Mouse (Mus musculus): ENCODE data around the gene Mapkapk3. TPM values are rescaled to one million over a fixed set of nuclear protein-coding genes. Genes with fewer than 3 reads are reported as not detected.

Mapkapk3 gene
- polyA plus RNA-seq, 1 experiment from 2014 or later: 7.1 TPM

DNA sequence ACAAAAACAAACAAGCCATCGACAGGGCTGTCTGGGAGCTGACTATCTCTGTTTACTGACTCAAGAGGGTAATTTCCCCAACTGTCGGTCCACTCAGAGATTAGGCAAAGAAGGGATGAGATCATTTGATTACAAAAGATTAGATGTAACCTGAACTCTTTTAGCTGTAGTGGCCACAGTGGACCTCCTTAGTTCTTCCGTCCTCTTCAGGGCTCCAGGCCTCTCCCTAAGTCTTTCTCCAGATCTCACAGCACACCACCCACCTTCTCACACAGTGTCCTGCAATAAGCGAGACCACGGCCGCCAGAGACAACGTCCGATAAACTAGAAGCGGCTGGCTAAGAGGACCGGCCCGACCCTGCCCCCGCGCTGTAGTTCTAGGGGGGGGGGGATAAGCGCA, 6.4 kb upstream of the Mapkapk3 start:
- Histone ChIP-seq H3K4me1 (peaks cover 47% of the 10 kb centered on the region), H3K4me3 (peak overlapping the region; percentile 80), H3K9me3 (no peaks in the 10 kb centered on the region), H3K27me3 (ENCODE audit: insufficient read depth, poor library complexity, severe bottlenecking) (peaks cover 15% of the 10 kb centered on the region), H3K27ac (peak overlapping the region; percentile 90), H3K36me3 (peaks cover 8% of the 10 kb centered on the region)
- no peak for DNase-seq (ENCODE audit: low spot score)
- WGBS: 3% methylated on average over 14 of the region's 14 CpGs

DNA sequence AAGGTAGTCTGAATTCAATTTTAAA, 6.2 kb upstream of the Mapkapk3 start, which contains the start of gene Cish:
Cish (plus strand) TSS at position 11 of the 25 bp plus-strand sequence.
- Histone ChIP-seq H3K27me3 (ENCODE audit: insufficient read depth, poor library complexity, severe bottlenecking) (peaks cover 15% of the 10 kb centered on the region), H3K4me1 (peaks cover 45% of the 10 kb centered on the region), H3K9me3 (no peaks in the 10 kb centered on the region), H3K36me3 (peaks cover 6% of the 10 kb centered on the region), H3K4me3 (peak within 1 kb of the TSS; percentile 80), H3K27ac (peak within 1 kb of the TSS; percentile 90)
- DNase-seq (ENCODE audit: low spot score): no peak

DNA sequence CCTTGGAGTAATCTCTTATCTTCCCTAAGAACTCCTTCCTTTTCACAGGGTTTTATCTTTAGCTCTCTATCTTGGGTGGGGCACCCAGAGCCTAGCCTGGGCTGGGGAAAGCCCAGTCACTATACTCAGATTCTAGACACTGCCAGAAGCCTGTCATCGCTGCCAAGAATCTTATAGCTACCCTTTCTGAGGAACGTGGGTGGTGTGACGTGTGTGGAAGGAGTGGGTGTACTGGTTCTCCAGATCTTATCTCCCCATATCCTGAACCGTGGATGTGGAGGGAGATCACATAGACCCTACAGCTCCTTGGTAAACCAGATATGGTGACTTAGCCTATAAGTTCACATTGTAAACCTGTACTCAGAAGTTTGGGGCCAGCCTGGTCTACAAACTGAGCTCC, 5.9 kb upstream of the Mapkapk3 start:
- no peak for DNase-seq (ENCODE audit: low spot score)
- H3K36me3 ChIP-seq: peaks cover 4% of the 10 kb centered on the region
- peaks cover 15% of the 10 kb centered on the region for H3K27me3 ChIP-seq (ENCODE audit: insufficient read depth, poor library complexity, severe bottlenecking)
- H3K9me3 ChIP-seq: no peaks in the 10 kb centered on the region
- H3K4me3 ChIP-seq: peak overlapping the region; percentile 80
- H3K27ac ChIP-seq: peak overlapping the region; percentile 90; the same call in 1 of the 2 replicates
- WGBS: 35% methylated on average over 4 of the region's 4 CpGs
- H3K4me1 ChIP-seq: peaks cover 43% of the 10 kb centered on the region

DNA sequence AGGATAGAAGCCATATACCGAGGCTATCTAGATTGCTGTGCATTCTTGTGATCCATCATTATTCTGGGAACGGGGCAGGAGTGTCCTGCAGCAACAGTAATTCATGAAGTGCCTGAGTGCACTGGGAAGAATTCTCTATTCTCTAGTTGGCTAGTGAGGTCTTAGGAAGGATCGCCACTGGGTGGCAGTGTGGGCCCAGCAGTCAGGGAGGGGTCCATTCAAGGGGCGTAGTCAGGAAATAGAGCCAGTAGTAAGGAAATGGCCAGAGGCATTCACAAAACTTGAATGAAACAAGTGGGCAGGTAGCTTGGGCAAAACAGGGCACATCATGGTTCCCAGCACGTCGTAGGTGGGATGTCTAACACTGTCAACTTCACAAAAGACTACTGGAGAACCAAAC, 4.6 kb upstream of the Mapkapk3 start:
- no peaks in the 10 kb centered on the region for H3K36me3 ChIP-seq
- peaks cover 47% of the 10 kb centered on the region for H3K4me1 ChIP-seq
- H3K9me3 ChIP-seq: no peaks in the 10 kb centered on the region
- WGBS: 5% methylated on average over 6 of the region's 6 CpGs
- peak; percentile 89 for DNase-seq (ENCODE audit: low spot score)
- H3K27me3 ChIP-seq (ENCODE audit: insufficient read depth, poor library complexity, severe bottlenecking): peaks cover 15% of the 10 kb centered on the region
- H3K27ac ChIP-seq: no peak overlapping the region
- H3K4me3 ChIP-seq: no peak overlapping the region

DNA sequence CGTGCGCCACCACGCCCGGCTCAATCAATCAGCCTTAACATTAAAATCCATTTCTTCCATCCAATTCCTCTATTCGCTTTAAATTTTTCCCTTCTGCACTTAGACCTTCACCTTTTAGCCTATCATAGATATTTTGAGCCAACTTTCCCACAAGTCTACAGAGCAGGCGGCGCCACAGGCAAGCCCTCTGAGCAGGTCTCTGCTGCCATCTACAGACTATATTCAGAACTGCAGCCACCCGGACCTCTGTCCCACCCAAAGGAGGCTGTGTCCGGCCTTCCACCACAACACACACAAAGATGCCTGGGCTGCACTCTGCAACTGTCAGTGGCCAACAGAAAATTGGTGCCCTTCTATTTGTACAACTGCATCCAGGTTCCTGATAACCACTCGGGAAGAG, 1.2 kb upstream of the Mapkapk3 start:
- Histone ChIP-seq H3K36me3 (no peaks in the 10 kb centered on the region), H3K9me3 (no peaks in the 10 kb centered on the region), H3K4me3 (no peak overlapping the region), H3K27ac (no peak overlapping the region), H3K4me1 (peaks cover 36% of the 10 kb centered on the region), H3K27me3 (ENCODE audit: insufficient read depth, poor library complexity, severe bottlenecking) (peaks cover 28% of the 10 kb centered on the region)
- 24% methylated on average over 10 of the region's 10 CpGs for WGBS
- peak; percentile 89 for DNase-seq (ENCODE audit: low spot score)

DNA sequence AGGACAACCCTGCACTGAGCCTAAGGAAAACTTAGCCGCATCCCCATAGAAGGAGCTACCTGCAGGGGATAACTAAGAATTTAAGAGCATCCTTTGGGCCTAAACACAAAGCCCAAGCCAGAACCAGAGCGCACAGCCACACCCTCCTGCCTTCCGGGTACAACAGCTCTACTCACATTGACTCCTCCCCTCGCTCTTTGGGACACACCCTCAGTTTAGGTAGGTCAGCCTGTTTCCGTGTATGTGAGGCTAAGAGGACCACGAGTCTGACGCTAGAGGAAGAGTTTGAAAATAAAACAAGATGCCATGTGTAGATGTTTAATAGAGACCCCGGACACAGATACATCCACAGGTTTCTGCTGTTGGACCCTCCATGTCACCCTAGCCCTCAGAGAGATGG, 966 bp downstream of the Mapkapk3 start:
- Histone ChIP-seq H3K36me3 (no peaks in the 10 kb centered on the region), H3K27me3 (ENCODE audit: insufficient read depth, poor library complexity, severe bottlenecking) (peaks cover 24% of the 10 kb centered on the region), H3K9me3 (no peaks in the 10 kb centered on the region), H3K27ac (peak overlapping the region; percentile 82), H3K4me3 (peak overlapping the region; percentile 66), H3K4me1 (peaks cover 36% of the 10 kb centered on the region)
- DNase-seq (ENCODE audit: low spot score): no peak
- 21% methylated on average over 8 of the region's 8 CpGs for WGBS

DNA sequence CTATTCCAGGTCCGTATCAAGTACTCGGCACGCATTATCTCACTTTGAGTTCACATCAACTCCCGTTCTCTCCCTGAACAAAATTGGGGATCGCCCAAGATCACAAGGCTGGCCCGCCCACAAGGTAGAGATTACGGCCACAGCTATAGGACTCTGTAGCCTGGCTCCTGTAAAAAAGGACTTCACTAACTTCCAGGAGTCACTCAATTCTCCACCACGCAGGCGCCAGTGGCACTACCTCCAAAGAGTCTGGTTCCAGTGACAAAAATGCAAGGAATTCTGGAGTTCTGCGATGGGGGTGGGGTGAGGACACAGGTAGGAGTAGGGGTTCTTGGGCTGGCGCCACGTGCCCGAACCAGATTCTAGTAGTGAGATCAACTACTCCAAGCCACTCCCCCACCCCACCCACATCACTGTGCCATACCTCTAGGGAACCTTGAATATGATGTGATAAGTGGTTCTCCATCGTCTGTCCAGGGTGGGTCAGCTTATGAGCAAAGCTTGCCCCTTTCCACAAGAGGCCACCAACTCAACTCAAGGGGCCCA, 1.5 kb downstream of the Mapkapk3 start:
- peaks cover 36% of the 10 kb centered on the region for H3K4me1 ChIP-seq
- no peaks in the 10 kb centered on the region for H3K36me3 ChIP-seq
- no peak overlapping the region for H3K27ac ChIP-seq
- H3K27me3 ChIP-seq (ENCODE audit: insufficient read depth, poor library complexity, severe bottlenecking): peaks cover 23% of the 10 kb centered on the region
- DNase-seq (ENCODE audit: low spot score): no peak
- WGBS: 85% methylated on average over 14 of the region's 14 CpGs
- H3K4me3 ChIP-seq: no peak overlapping the region
- H3K9me3 ChIP-seq: no peaks in the 10 kb centered on the region

DNA sequence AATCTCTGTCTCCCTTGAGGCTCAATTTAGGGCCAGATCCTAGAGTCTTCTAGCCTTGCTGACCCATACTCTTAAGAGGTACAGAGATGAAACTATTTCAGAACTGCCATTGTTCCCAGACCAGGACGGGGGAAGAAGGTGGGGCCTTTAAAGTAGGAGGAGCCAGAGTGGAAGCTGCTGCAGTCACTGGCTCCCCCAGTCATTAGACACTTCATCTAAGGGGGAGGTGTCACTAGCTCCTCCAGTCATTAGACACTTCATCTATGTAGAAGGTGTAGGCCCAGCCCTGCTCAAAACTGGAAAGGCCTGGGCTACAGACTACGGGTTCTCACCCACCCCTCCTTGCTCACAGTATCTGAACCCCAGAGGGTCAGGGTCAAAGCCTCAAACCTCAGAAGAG, 2.4 kb downstream of the Mapkapk3 start:
- H3K9me3 ChIP-seq: no peaks in the 10 kb centered on the region
- H3K4me1 ChIP-seq: peaks cover 32% of the 10 kb centered on the region
- H3K36me3 ChIP-seq: no peaks in the 10 kb centered on the region
- H3K4me3 ChIP-seq: no peak overlapping the region
- DNase-seq (ENCODE audit: low spot score): no peak
- 78% methylated on average over 2 of the region's 2 CpGs for WGBS
- H3K27me3 ChIP-seq (ENCODE audit: insufficient read depth, poor library complexity, severe bottlenecking): peaks cover 14% of the 10 kb centered on the region
- no peak overlapping the region for H3K27ac ChIP-seq

DNA sequence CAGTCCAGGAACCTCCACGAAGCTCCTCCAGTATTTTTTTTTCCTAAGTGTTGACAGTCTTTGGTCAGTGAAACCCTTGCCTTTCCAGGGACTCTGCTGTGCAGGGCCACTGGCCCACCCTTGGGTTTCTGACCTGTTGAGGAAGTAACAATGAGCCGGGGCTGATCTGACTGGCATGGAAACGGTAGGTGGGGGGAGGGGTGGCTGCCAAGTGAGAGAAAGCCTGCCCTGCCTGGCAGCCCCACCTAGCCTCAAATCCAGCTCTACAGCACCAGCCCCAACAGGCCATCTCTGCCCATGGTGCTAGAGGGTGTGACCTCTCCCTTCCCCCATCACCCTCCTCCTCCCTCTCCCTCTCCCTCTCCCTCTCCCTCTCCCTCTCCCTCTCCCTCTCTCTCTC, 4.7 kb downstream of the Mapkapk3 start:
- Histone ChIP-seq H3K27me3 (ENCODE audit: insufficient read depth, poor library complexity, severe bottlenecking) (peaks cover 13% of the 10 kb centered on the region), H3K9me3 (no peaks in the 10 kb centered on the region), H3K4me3 (no peak overlapping the region), H3K36me3 (no peaks in the 10 kb centered on the region), H3K27ac (no peak overlapping the region), H3K4me1 (peaks cover 39% of the 10 kb centered on the region)
- WGBS: 15% methylated on average over 3 of the region's 3 CpGs
- no peak for DNase-seq (ENCODE audit: low spot score)

DNA sequence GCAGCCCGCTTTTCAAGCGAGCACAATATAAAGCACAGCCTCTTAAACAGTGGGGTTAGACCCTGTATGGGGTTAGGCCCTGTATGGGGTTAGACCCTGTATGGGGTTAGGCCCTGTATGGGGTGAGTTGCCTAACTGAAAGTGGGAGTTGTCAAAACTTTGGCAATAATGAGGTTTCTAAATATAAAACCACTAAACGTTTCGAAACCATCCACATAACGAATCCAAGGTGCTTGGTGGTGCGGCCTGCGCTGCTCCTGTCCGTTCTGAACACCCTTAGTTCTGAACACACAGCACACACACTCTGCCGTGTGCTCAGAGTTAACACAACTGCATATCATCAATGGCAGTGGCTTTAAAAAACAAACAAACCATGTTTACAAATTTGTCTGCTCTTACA, 6.7 kb downstream of the Mapkapk3 start:
- WGBS: 93% methylated on average over 9 of the region's 9 CpGs
- H3K27me3 ChIP-seq (ENCODE audit: insufficient read depth, poor library complexity, severe bottlenecking): peaks cover 15% of the 10 kb centered on the region; the same call in 1 of the 2 replicates
- no peak overlapping the region for H3K27ac ChIP-seq
- no peaks in the 10 kb centered on the region for H3K9me3 ChIP-seq
- H3K4me1 ChIP-seq: peaks cover 44% of the 10 kb centered on the region
- H3K4me3 ChIP-seq: no peak overlapping the region
- H3K36me3 ChIP-seq: no peaks in the 10 kb centered on the region
- DNase-seq (ENCODE audit: low spot score): no peak

DNA sequence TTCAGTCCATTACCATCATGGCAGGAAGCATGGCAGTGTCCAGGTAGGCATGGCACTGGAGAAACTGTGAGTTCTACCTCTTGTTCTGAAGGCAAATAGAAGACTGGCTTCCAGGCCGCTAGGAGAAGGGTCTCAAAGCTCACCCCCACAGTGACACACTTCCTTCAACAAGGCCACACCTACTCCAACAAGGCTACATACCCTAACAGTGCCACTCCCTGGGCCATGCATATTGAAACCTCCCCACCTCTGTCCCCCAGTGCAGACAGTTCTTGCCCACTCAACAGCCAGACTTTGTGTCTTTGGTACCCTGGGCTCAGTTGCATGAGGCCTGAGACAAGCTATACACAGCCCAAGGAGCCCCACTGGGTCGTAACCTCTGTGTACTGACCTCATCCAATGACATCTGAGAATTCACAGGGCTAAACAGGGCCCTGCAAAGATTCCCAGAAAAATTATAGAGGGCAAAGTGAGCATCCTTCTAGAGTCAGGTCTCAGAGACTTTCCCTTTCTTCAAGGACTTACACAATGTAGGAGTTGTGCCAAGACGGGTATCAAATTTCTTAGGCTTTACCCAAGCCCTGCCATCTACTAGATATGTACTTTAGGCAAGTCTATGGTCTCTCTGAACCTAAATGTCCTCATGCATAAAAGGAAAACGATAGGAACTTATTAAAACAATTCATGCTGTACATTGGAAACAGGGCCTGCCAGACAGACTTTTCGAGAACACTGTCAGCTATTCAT, 8.3 kb downstream of the Mapkapk3 start:
- Histone ChIP-seq H3K9me3 (no peaks in the 10 kb centered on the region), H3K36me3 (no peaks in the 10 kb centered on the region), H3K27me3 (ENCODE audit: insufficient read depth, poor library complexity, severe bottlenecking) (peaks cover 14% of the 10 kb centered on the region; the same call in 1 of the 2 replicates), H3K4me1 (peaks cover 39% of the 10 kb centered on the region), H3K27ac (no peak overlapping the region), H3K4me3 (no peak overlapping the region)
- DNase-seq (ENCODE audit: low spot score): no peak
- 85% methylated on average over 5 of the region's 5 CpGs for WGBS

DNA sequence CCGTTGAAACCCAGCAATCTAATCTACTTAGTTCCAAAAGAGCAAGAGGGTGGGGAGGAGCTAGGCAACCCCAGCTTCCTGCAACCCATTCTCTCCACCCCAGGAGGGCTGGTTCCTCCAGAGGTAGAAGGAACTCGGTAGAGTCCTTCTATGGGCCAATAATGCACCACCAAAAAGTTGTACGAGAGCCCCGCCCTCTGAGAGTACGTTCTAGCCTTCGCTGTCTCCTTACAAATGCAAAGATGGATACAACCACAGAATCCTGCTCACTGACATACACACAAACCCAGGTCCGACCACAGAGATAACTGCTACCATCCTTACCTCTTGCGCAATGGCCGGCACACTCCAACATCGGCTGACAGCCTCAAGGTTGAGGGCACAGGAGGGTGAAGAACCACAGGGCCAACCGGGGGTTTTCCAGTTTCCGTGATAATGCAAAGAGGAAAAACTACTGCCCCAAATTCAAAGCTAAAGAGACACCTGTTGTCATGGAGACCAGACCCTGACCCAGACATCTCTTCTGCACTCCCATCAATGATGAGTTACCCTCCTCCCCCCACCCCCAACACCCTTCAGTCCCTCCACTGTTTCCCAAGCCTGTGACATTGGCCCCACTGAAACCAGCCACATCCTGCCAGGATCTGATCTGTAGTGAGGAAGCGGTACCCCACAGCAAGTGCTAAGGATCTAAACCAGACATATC, 9.2 kb downstream of the Mapkapk3 start:
- Histone ChIP-seq H3K4me3 (peak overlapping the region; percentile 36; the same call in 1 of the 2 replicates), H3K4me1 (peaks cover 34% of the 10 kb centered on the region), H3K36me3 (no peaks in the 10 kb centered on the region), H3K27me3 (ENCODE audit: insufficient read depth, poor library complexity, severe bottlenecking) (peaks cover 14% of the 10 kb centered on the region; the same call in 1 of the 2 replicates), H3K9me3 (no peaks in the 10 kb centered on the region), H3K27ac (peak overlapping the region; percentile 75)
- 32% methylated on average over 13 of the region's 13 CpGs for WGBS
- no peak for DNase-seq (ENCODE audit: low spot score)

DNA sequence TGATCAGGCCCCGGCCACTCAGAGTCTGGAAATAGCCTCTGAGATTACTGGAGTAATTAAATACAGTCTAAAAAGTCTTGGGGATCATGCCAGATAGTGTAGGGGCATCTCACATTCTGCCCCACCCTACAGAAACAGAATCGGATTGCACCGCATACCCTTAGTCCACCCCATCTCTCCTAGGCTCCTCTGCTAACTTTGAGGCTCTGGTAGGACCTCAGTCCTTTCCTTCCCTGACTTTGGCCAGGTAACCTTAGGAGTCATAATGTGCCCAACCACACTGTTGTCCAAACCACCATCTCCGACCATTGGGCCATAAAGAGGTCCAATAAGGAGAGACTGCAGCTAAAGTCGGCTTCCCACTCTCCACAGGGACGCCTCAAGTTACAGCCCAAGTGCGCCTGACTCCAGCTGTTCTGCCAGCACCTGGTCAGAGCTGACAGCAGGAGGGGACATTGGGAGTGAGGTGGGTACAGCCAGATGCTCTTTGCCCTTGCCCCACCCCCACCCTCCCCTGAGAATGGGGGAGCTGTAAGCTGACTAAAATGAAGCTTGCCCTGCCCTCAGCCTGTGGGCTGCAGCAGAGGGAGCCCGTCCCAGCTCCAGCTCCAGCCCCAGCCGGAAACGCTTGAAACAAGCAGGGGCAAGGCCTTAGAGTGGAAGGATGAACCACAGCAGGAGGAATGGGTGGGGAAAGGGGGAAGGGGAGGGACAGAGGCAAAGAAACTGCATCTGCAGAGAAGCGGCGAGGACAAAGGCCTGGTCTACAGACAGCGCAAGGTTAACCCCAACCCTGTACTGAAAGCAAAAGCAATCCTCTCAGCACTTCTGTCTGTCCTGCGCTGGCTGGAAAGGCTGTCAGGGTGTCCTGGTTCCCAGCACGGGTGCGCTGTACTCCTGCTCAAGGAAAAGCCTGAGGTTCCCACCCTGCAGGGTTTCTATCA, 10.0 kb downstream of the Mapkapk3 start:
- Histone ChIP-seq H3K4me1 (peaks cover 31% of the 10 kb centered on the region), H3K4me3 (peak overlapping the region; percentile 36), H3K36me3 (no peaks in the 10 kb centered on the region), H3K9me3 (no peaks in the 10 kb centered on the region), H3K27me3 (ENCODE audit: insufficient read depth, poor library complexity, severe bottlenecking) (peaks cover 14% of the 10 kb centered on the region; the same call in 1 of the 2 replicates), H3K27ac (peak overlapping the region; percentile 75)
- DNase-seq (ENCODE audit: low spot score): no peak
- 17% methylated on average over 16 of the region's 16 CpGs for WGBS

Measured in heart, embryonic 10.5 days (tissue).